Mouse (Mus musculus) c-Kit-negative CD71-positive TER-119-positive erythroid progenitor cells, embryonic 14.5 days (primary cell): Measurements from ENCODE around the gene Sema6d.

Source experiments
- DNase-seq: peaks from one replicate; pipeline ENCODE4 v3.0.0-alpha.2; 2013; ENCODE audit warnings: low read depth, low spot score

The Sema6d gene

GRCm38 (mm10) chr2:124612727-124613510 is 523.1 kb downstream of the Sema6d start:
- DNase-seq, result no peak

GRCm38 (mm10) chr2:124613671-124614210 is 524.0 kb downstream of the Sema6d start:
- no peak for DNase-seq

- DNase-seq, result no peak
These were observed 527.0 kb downstream of the Sema6d start for GRCm38 (mm10) chr2:124616746-124617145.

- DNase-seq, result no peak
These were observed 527.7 kb downstream of the Sema6d start for GRCm38 (mm10) chr2:124617440-124617839.

- DNase-seq, result no peak
These were observed 528.3 kb downstream of the Sema6d start for GRCm38 (mm10) chr2:124618091-124618490.

- DNase-seq, result no peak
These were observed 528.9 kb downstream of the Sema6d start for GRCm38 (mm10) chr2:124618526-124619219.

GRCm38 (mm10) chr2:124620470-124620869 is 530.7 kb downstream of the Sema6d start:
- no peak for DNase-seq

GRCm38 (mm10) chr2:124621972-124622621 is 532.3 kb downstream of the Sema6d start:
- no peak for DNase-seq

GRCm38 (mm10) chr2:124624247-124624929 is 534.6 kb downstream of the Sema6d start:
- no peak for DNase-seq

- no peak for DNase-seq
These were observed 536.7 kb downstream of the Sema6d start for GRCm38 (mm10) chr2:124626425-124626824.

GRCm38 (mm10) chr2:124627664-124628063 is 537.9 kb downstream of the Sema6d start:
- no peak for DNase-seq

- DNase-seq, result no peak
These were observed 538.9 kb downstream of the Sema6d start for GRCm38 (mm10) chr2:124628701-124629100.

GRCm38 (mm10) chr2:124634400-124634998 is 544.7 kb downstream of the Sema6d start:
- no peak for DNase-seq

GRCm38 (mm10) chr2:124635271-124635865 is 545.6 kb downstream of the Sema6d start:
- DNase-seq, result no peak

GRCm38 (mm10) chr2:124637080-124637479 is 547.3 kb downstream of the Sema6d start:
- no peak for DNase-seq

- DNase-seq, result no peak
These were observed 549.6 kb downstream of the Sema6d start for GRCm38 (mm10) chr2:124639221-124639963.

- DNase-seq, result no peak
These were observed 550.9 kb downstream of the Sema6d start for GRCm38 (mm10) chr2:124640500-124641193.

- DNase-seq, result no peak
These were observed 551.4 kb downstream of the Sema6d start for GRCm38 (mm10) chr2:124641194-124641558.

- DNase-seq, result no peak
These were observed 552.4 kb downstream of the Sema6d start for GRCm38 (mm10) chr2:124642131-124642530.

GRCm38 (mm10) chr2:124650609-124651008 is 560.8 kb downstream of the Sema6d start:
- DNase-seq, result no peak
